In genomic region chr4:146455321-146455721, GRCm38 (mm10) we compare ENCODE assay signal across 9 mouse cellular contexts. TPM values are rescaled to one million over a fixed set of nuclear protein-coding genes. Genes with fewer than 3 reads are reported as not detected.
DNase-seq lines count a peak whose midpoint lies in the region; ATAC-seq and TF ChIP-seq lines count a peak whose summit lies in the region.
"Had no signal": no experiment of that assay in that cellular context is flagged by ENCODE, and none has a peak within 500 bp of the region (broad histone marks: within the 10 kb centered on the region; RNA-seq: fewer than 3 reads in every experiment).

No protein-coding gene starts in this region.

- H3K4me1 ChIP-seq in cerebellum, adult 2 months (ENCODE audit: control insufficient read depth, insufficient read depth, low read length), result no peaks in the 10 kb centered on the region
- no peaks in the 10 kb centered on the region for H3K4me1 ChIP-seq in megakaryocyte, embryonic 14.5 days
- H3K4me1 ChIP-seq in stomach, embryonic 14.5 days (ENCODE audit: control insufficient read depth, insufficient read depth, low read length), result no peaks in the 10 kb centered on the region

- no peak for DNase-seq in cerebellum, adult 2 months
- peak; percentile 17 for DNase-seq in liver
- DNase-seq in gastrocnemius, postnatal 25 days, result no peak
- DNase-seq in ovary, postnatal 10 days (ENCODE audit: low spot score), result no peak

- H3K36me3 ChIP-seq in megakaryocyte, embryonic 14.5 days (replicated peaks; ENCODE audit: low read length), result peaks cover 40% of the 10 kb centered on the region
- H3K36me3 ChIP-seq in stomach, embryonic 14.5 days (ENCODE audit: control insufficient read depth, insufficient read depth, low read length), result no peaks in the 10 kb centered on the region

- no peak for TF ChIP-seq CTCF in cerebellum, adult 2 months (IDR thresholded peaks at IDR 0.05; ENCODE audit: borderline replicate concordance, insufficient read depth, low read depth, low read length)

- WGBS in cerebellum, adult 2 months, result 91% methylated on average over 7 of the region's 7 CpGs
- WGBS in stomach, embryonic 14.5 days, result 93% methylated on average over 7 of the region's 7 CpGs

- H3K9ac ChIP-seq in stomach, embryonic 14.5 days (replicated peaks; ENCODE audit: low read depth, low read length), result no peak overlapping the region

- H3K27ac ChIP-seq in cerebellum, adult 2 months (ENCODE audit: insufficient read depth, low read length), result no peak overlapping the region
- no peak overlapping the region for H3K27ac ChIP-seq in stomach, embryonic 14.5 days (ENCODE audit: low read length)

- no peaks in the 10 kb centered on the region for H3K27me3 ChIP-seq in cerebellum, adult 2 months (ENCODE audit: control insufficient read depth, insufficient read depth, low read length)
- no peaks in the 10 kb centered on the region for H3K27me3 ChIP-seq in megakaryocyte, embryonic 14.5 days (replicated peaks)
- no peaks in the 10 kb centered on the region for H3K27me3 ChIP-seq in stomach, embryonic 14.5 days (ENCODE audit: control insufficient read depth, insufficient read depth, low read length)

- no peak overlapping the region for H3K4me2 ChIP-seq in stomach, embryonic 14.5 days (replicated peaks; ENCODE audit: low read depth, low read length)

- TF ChIP-seq POLR2A in cerebellum, adult 2 months (IDR thresholded peaks at IDR 0.05; ENCODE audit: borderline replicate concordance, insufficient read depth, low read length), result no peak

- peaks cover 52% of the 10 kb centered on the region for H3K9me3 ChIP-seq in megakaryocyte, embryonic 14.5 days
- peaks cover 51% of the 10 kb centered on the region for H3K9me3 ChIP-seq in stomach, embryonic 14.5 days (ENCODE audit: control insufficient read depth, low read depth, low read length)

- no peak overlapping the region for H3K4me3 ChIP-seq in cerebellum, adult 2 months (replicated peaks; ENCODE audit: insufficient read depth, low read depth, low read length)
- peak overlapping the region; percentile 25 for H3K4me3 ChIP-seq in megakaryocyte, embryonic 14.5 days (replicated peaks)
- no peak overlapping the region for H3K4me3 ChIP-seq in stomach, embryonic 14.5 days (ENCODE audit: low read depth, low read length)

- peak; percentile 60 for ATAC-seq in cerebellum, adult (ENCODE audit: insufficient number of reproducible peaks, low FRiP score, low TSS enrichment)
- ATAC-seq in megakaryocyte, adult 5-6 weeks (ENCODE audit: poor library complexity, severe bottlenecking), result no peak
- peak; percentile 39 for ATAC-seq in stomach, embryonic 14.5 days (ENCODE audit: insufficient number of reproducible peaks, insufficient read depth, low FRiP score, low read depth)

RNA-seq across cellular contexts. Expression of gene Zfp992, which starts 6.5 kb away (rescaled TPM):
- polyA plus RNA-seq in cerebellum, adult 2 months (2012; rRNA removed), result 0.44 and 0.52 TPM in 2 replicates
- polyA plus RNA-seq in megakaryocyte, embryonic 14.5 days (2012; ENCODE audit: insufficient read depth, low replicate concordance), result 0.69 TPM in 1 of 2 replicates, not detected in the other
- 20.0 and 23.3 TPM in 2 replicates for total RNA-seq in megakaryocyte, adult 5-6 weeks (2015)
- total RNA-seq in megakaryocyte, adult 5-6 weeks (2017), result 8.9 and 11.4 TPM in 2 replicates
- polyA plus RNA-seq in stomach, embryonic 14.5 days (2014; fragmentation: Nextera tagmentation; extraction: Ambion mirVana), result 4.3 and 5.1 TPM in 2 replicates
- 1 to 10 TPM in 1 of 2 experiments, under 1 TPM in 1; 0.56 to 1.0 TPM for total RNA-seq in gastrocnemius, postnatal 25 days (2021)

RNA-seq across cellular contexts. Expression of gene Zfp981, which starts 46.5 kb away (rescaled TPM):
- 0.08 and 0.11 TPM in 2 replicates for polyA plus RNA-seq in cerebellum, adult 2 months (2012; rRNA removed)
- not detected in 2 replicates for polyA plus RNA-seq in megakaryocyte, embryonic 14.5 days (2012; ENCODE audit: insufficient read depth, low replicate concordance)
- 0.11 TPM in 1 of 2 replicates, not detected in the other for total RNA-seq in megakaryocyte, adult 5-6 weeks (2015)
- total RNA-seq in megakaryocyte, adult 5-6 weeks (2017), result not detected in 2 replicates
- 0.08 and 0.09 TPM in 2 replicates for polyA plus RNA-seq in stomach, embryonic 14.5 days (2014; fragmentation: Nextera tagmentation; extraction: Ambion mirVana)
- total RNA-seq in gastrocnemius, postnatal 25 days (2021), result under 1 TPM; 0.13 to 0.27 TPM
- total RNA-seq: liver, adult 2 months had no signal
- polyA plus RNA-seq: liver, adult 2 months had no signal
